Mouse (Mus musculus) embryo, embryonic 9.5 days (tissue): ENCODE results near the gene Clmn.

Source experiments
- DNase-seq: peaks from one replicate; pipeline ENCODE4 v3.0.0-alpha.2; 2017; ENCODE audit errors: extremely low spot score

Gene Clmn

GRCm38 (mm10) chr12:104864439-104865165, at the start of gene Clmn:
TSS of gene Clmn (minus strand) at chr12:104865076.
- peak; percentile 61 for DNase-seq

- no peak for DNase-seq
Observed at GRCm38 (mm10) chr12:104912990-104913389, 48.1 kb upstream of the Clmn start.

- DNase-seq = peak; percentile 20
Observed at GRCm38 (mm10) chr12:104912281-104912933, 47.5 kb upstream of the Clmn start.

- DNase-seq = no peak
Observed at GRCm38 (mm10) chr12:104909750-104910149, 44.9 kb upstream of the Clmn start.

GRCm38 (mm10) chr12:104908986-104909385, 44.1 kb upstream of the Clmn start:
- peak; percentile 33 for DNase-seq

- DNase-seq = peak; percentile 61
Observed at GRCm38 (mm10) chr12:104908024-104908781, 43.3 kb upstream of the Clmn start.

GRCm38 (mm10) chr12:104907133-104907532, 42.3 kb upstream of the Clmn start:
- peak; percentile 18 for DNase-seq

- DNase-seq = peak; percentile 19
Observed at GRCm38 (mm10) chr12:104904138-104904537, 39.3 kb upstream of the Clmn start.

- DNase-seq = no peak
Observed at GRCm38 (mm10) chr12:104902392-104903053, 37.6 kb upstream of the Clmn start.

GRCm38 (mm10) chr12:104901320-104901719, 36.4 kb upstream of the Clmn start:
- DNase-seq = no peak

- no peak for DNase-seq
Observed at GRCm38 (mm10) chr12:104899835-104900234, 35.0 kb upstream of the Clmn start.

- no peak for DNase-seq
Observed at GRCm38 (mm10) chr12:104899161-104899560, 34.3 kb upstream of the Clmn start.

GRCm38 (mm10) chr12:104898718-104899117, 33.8 kb upstream of the Clmn start:
- no peak for DNase-seq

GRCm38 (mm10) chr12:104897051-104897618, 32.3 kb upstream of the Clmn start:
- no peak for DNase-seq

- no peak for DNase-seq
Observed at GRCm38 (mm10) chr12:104896640-104897039, 31.8 kb upstream of the Clmn start.

GRCm38 (mm10) chr12:104892245-104892644, 27.4 kb upstream of the Clmn start:
- no peak for DNase-seq

- no peak for DNase-seq
Observed at GRCm38 (mm10) chr12:104890066-104890465, 25.2 kb upstream of the Clmn start.

- DNase-seq = no peak
Observed at GRCm38 (mm10) chr12:104886104-104886503, 21.2 kb upstream of the Clmn start.

- no peak for DNase-seq
Observed at GRCm38 (mm10) chr12:104882533-104882932, 17.7 kb upstream of the Clmn start.

- no peak for DNase-seq
Observed at GRCm38 (mm10) chr12:104882061-104882460, 17.2 kb upstream of the Clmn start.

GRCm38 (mm10) chr12:104881518-104882060, 16.7 kb upstream of the Clmn start:
- DNase-seq = no peak
